21 mouse cellular contexts compared by ENCODE assay signal in genomic region chr10:40061926-40062325, GRCm38 (mm10). TPM values are rescaled to one million over a fixed set of nuclear protein-coding genes. Genes with fewer than 3 reads are reported as not detected.
DNase-seq lines count a peak whose midpoint lies in the region; ATAC-seq and TF ChIP-seq lines count a peak whose summit lies in the region.
"Had no signal": no experiment of that assay in that cellular context is flagged by ENCODE, and none has a peak within 500 bp of the region (broad histone marks: within the 10 kb centered on the region; RNA-seq: fewer than 3 reads in every experiment).

No protein-coding gene starts in this region.

- no peak for ATAC-seq in kidney, embryonic 16.5 days (ENCODE audit: low FRiP score, low TSS enrichment)
- no peak for ATAC-seq in liver, embryonic 13.5 days (ENCODE audit: low read depth)
- ATAC-seq in liver, postnatal 0 days = no peak
- ATAC-seq: activated CD4-positive, CD25-positive, alpha-beta regulatory T cell, adult 4 months; forebrain, postnatal 0 days had no signal

- no peak for TF ChIP-seq CTCF in kidney, adult 2 months (conservative IDR thresholded peaks at IDR 0.05; ENCODE audit: insufficient read depth, insufficient read length, low read depth, low read length)
- TF ChIP-seq CTCF in liver, postnatal 0 days (IDR thresholded peaks at IDR 0.05; ENCODE audit: low read depth) = no peak

- 35% methylated on average over 5 of the region's 5 CpGs for WGBS in kidney, adult 2 months
- 68% methylated on average over 5 of the region's 5 CpGs for WGBS in kidney, embryonic 16.5 days
- 90% methylated on average over 5 of the region's 5 CpGs for WGBS in liver, embryonic 13.5 days (ENCODE audit: insufficient replicate concordance)
- 85% methylated on average over 5 of the region's 5 CpGs for WGBS in liver, postnatal 0 days (ENCODE audit: insufficient replicate concordance)

- DNase-seq in kidney, adult 2 months = peak; percentile 59
- DNase-seq in kidney, postnatal 25 days = no peak
- DNase-seq in kidney, postnatal 10 days = no peak
- DNase-seq in liver, embryonic 13.5 days = no peak
- no peak for DNase-seq in liver, postnatal 0 days
- DNase-seq: adrenal gland, postnatal 14 days; cerebellum, adult 18-20 months; cerebellum, adult 9-11 months; cerebellum, postnatal 36 days; forebrain, postnatal 0 days; gastrocnemius, postnatal 36 days; heart, adult 11 months; heart, postnatal 10 days had no signal

- H3K9ac ChIP-seq in kidney, embryonic 16.5 days (replicated peaks; ENCODE audit: low read length) = no peak overlapping the region
- H3K9ac ChIP-seq in liver, embryonic 13.5 days = no peak overlapping the region
- H3K9ac ChIP-seq in liver, postnatal 0 days (replicated peaks) = no peak overlapping the region
- H3K9ac ChIP-seq: embryonic facial prominence, embryonic 13.5 days; forebrain, embryonic 12.5 days; forebrain, postnatal 0 days; heart, embryonic 13.5 days; hindbrain, embryonic 13.5 days had no signal

- no peak for TF ChIP-seq EP300 in liver, postnatal 0 days (IDR thresholded peaks at IDR 0.05; ENCODE audit: low read depth)

- peak overlapping the region; percentile 99 for H3K27ac ChIP-seq in kidney, adult 2 months (ENCODE audit: insufficient read depth, low read depth, low read length)
- peak overlapping the region; percentile 77 for H3K27ac ChIP-seq in kidney, embryonic 16.5 days (ENCODE audit: low read length)
- H3K27ac ChIP-seq in liver, embryonic 13.5 days = 0 out of 2 replicates have a peak overlapping the region, but pooled peaks have one; percentile 3
- H3K27ac ChIP-seq in liver, postnatal 0 days (ENCODE audit: low read depth) = no peak overlapping the region
- H3K27ac ChIP-seq: embryonic facial prominence, embryonic 13.5 days; forebrain, embryonic 12.5 days; heart, embryonic 13.5 days; hindbrain, embryonic 13.5 days had no signal

- H3K36me3 ChIP-seq in kidney, adult 2 months (ENCODE audit: control insufficient read depth, insufficient read depth, low read length) = no peaks in the 10 kb centered on the region
- no peaks in the 10 kb centered on the region for H3K36me3 ChIP-seq in kidney, embryonic 16.5 days (ENCODE audit: insufficient read depth, low read length)
- H3K36me3 ChIP-seq in liver, embryonic 13.5 days = peaks cover 44% of the 10 kb centered on the region
- H3K36me3 ChIP-seq in liver, postnatal 0 days (replicated peaks; ENCODE audit: insufficient read depth, low read length) = no peaks in the 10 kb centered on the region; the same call in 1 of the 2 replicates
- H3K36me3 ChIP-seq: embryonic facial prominence, embryonic 13.5 days; forebrain, embryonic 12.5 days; heart, embryonic 13.5 days; hindbrain, embryonic 13.5 days had no signal

- no peak overlapping the region for H3K4me3 ChIP-seq in kidney, adult 2 months (ENCODE audit: insufficient read depth, low read depth, low read length)
- no peak overlapping the region for H3K4me3 ChIP-seq in kidney, embryonic 16.5 days (ENCODE audit: low read length)
- H3K4me3 ChIP-seq in liver, embryonic 13.5 days (replicated peaks) = no peak overlapping the region
- H3K4me3 ChIP-seq in liver, postnatal 0 days (ENCODE audit: low read depth, low read length) = no peak overlapping the region
- H3K4me3 ChIP-seq: embryonic facial prominence, embryonic 13.5 days; forebrain, embryonic 12.5 days; heart, embryonic 13.5 days; hindbrain, embryonic 13.5 days had no signal

- H3K4me2 ChIP-seq in kidney, embryonic 16.5 days (replicated peaks; ENCODE audit: low read depth, low read length) = no peak overlapping the region
- no peak overlapping the region for H3K4me2 ChIP-seq in liver, embryonic 13.5 days
- H3K4me2 ChIP-seq in liver, postnatal 0 days (ENCODE audit: low read depth, low read length) = no peak overlapping the region
- H3K4me2 ChIP-seq: embryonic facial prominence, embryonic 13.5 days; forebrain, embryonic 12.5 days; heart, embryonic 13.5 days; hindbrain, embryonic 13.5 days had no signal

- TF ChIP-seq POLR2A in kidney, adult 2 months (IDR thresholded peaks at IDR 0.05; ENCODE audit: low read depth, low read length) = no peak

- H3K9me3 ChIP-seq in kidney, embryonic 16.5 days (ENCODE audit: low read length) = no peaks in the 10 kb centered on the region
- no peaks in the 10 kb centered on the region for H3K9me3 ChIP-seq in liver, embryonic 13.5 days (replicated peaks)
- H3K9me3 ChIP-seq in liver, postnatal 0 days (ENCODE audit: low read length) = no peaks in the 10 kb centered on the region
- H3K9me3 ChIP-seq: embryonic facial prominence, embryonic 13.5 days; forebrain, embryonic 12.5 days; heart, embryonic 13.5 days; hindbrain, embryonic 13.5 days had no signal

- H3K27me3 ChIP-seq in kidney, adult 2 months (replicated peaks; ENCODE audit: control insufficient read depth, insufficient read depth, low read length) = no peaks in the 10 kb centered on the region
- no peaks in the 10 kb centered on the region for H3K27me3 ChIP-seq in kidney, embryonic 16.5 days (ENCODE audit: insufficient read depth, low read length)
- H3K27me3 ChIP-seq in liver, embryonic 13.5 days = no peaks in the 10 kb centered on the region
- no peaks in the 10 kb centered on the region for H3K27me3 ChIP-seq in liver, postnatal 0 days (ENCODE audit: insufficient read depth, low read length)
- H3K27me3 ChIP-seq: CH12.LX; embryonic facial prominence, embryonic 13.5 days; forebrain, embryonic 12.5 days; heart, embryonic 13.5 days; hindbrain, embryonic 13.5 days; Patski had no signal

- peaks cover 56% of the 10 kb centered on the region for H3K4me1 ChIP-seq in kidney, adult 2 months (ENCODE audit: control insufficient read depth, insufficient read depth, low read length)
- H3K4me1 ChIP-seq in kidney, embryonic 16.5 days (ENCODE audit: insufficient read depth, low read length) = peaks cover 34% of the 10 kb centered on the region
- H3K4me1 ChIP-seq in liver, embryonic 13.5 days (replicated peaks) = peaks cover 11% of the 10 kb centered on the region
- H3K4me1 ChIP-seq in liver, postnatal 0 days (ENCODE audit: insufficient read depth) = peaks cover 4% of the 10 kb centered on the region

RNA-seq across cellular contexts. Expression of gene Mfsd4b1, which starts 36.9 kb away (rescaled TPM):
- polyA plus RNA-seq in kidney, adult 2 months (2012; rRNA removed) = 81.5 and 102 TPM in 2 replicates
- polyA plus RNA-seq in kidney, embryonic 16.5 days (2015; fragmentation: Nextera tagmentation; extraction: Ambion mirVana) = 9.0 and 12.0 TPM in 2 replicates
- 0.54 and 0.56 TPM in 2 replicates for polyA plus RNA-seq in liver, embryonic 13.5 days (2015; fragmentation: Nextera tagmentation; extraction: Ambion mirVana)
- 6.0 and 6.1 TPM in 2 replicates for polyA plus RNA-seq in liver, postnatal 0 days (2015; fragmentation: Nextera tagmentation; extraction: Ambion mirVana)
- polyA plus RNA-seq: activated CD4-positive, CD25-positive, alpha-beta regulatory T cell, adult 4 months; embryonic facial prominence, embryonic 13.5 days; forebrain, embryonic 12.5 days had no signal
